Mouse (Mus musculus): Measurements from ENCODE around the gene Dpm2.

DNA sequence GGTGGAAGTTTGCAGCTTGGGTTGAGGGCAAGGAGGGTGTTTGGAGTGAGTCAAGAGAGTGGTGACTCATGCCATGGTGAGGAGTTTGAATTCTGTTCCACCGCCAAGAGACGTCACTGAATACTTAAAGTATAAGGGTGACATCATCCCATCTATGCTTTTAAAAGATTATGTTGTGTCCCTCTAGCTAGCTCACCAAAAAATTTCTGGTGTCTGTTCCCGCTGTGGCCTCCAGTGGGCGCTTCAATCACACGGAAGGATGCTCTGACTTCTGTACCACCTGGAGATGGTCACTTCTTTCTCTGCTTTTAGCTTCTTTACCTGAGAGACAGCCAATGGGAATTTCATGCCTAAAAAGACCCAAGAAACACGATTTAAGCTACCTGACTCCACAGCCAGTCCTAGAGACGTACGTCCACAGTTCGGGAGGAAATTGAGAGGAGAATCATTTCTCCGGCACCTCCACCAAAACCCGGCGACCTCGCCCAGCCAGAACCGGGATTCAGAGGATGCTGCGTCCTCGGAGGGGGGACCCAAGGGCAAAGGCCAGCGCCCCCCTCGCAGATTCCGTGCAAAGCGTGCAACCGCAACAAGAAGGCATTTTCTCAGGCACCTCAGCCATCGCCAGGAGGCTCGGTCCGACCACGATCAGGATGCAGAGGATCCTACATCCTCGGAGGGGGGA lies 4.4 kb downstream of the Dpm2 start:
- TF ChIP-seq POLR2A (IDR thresholded peaks at IDR 0.05; ENCODE audit: borderline replicate concordance, control insufficient read depth, low read depth, low read length) = no peak
- TF ChIP-seq CTCF (IDR thresholded peaks at IDR 0.05; ENCODE audit: control insufficient read depth, insufficient read depth, low read length) = peak; percentile 70

All from bone marrow, adult 2 months (tissue).